In the genomic region with DNA sequence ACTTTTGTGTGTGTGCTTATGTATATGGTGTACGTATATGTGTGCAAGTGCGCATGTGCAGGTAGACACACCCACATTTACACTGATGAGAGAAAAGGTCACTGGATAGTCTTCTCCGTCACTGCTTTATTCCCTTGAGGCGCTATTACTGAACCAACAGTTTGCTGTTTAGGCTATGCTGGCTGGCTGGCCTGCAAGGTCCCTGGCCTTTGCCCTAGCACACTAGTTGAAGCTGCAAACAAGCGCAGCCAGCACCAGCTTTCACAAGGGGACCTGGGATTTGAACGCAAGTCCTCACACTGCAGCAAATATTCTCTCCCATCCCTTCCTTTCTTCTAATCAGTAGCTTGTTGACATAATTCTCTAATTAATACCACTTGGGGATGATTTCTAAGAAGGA, we compare ENCODE assay signal across 31 mouse cellular contexts. TPM values are rescaled to one million over a fixed set of nuclear protein-coding genes. Genes with fewer than 3 reads are reported as not detected.
DNase-seq lines count a peak whose midpoint lies in the region; ATAC-seq and TF ChIP-seq lines count a peak whose summit lies in the region.
"Had no signal": no experiment of that assay in that cellular context is flagged by ENCODE, and none has a peak within 500 bp of the region (broad histone marks: within the 10 kb centered on the region; RNA-seq: fewer than 3 reads in every experiment).

No protein-coding gene starts in this region.

- no peak overlapping the region for H3K9ac ChIP-seq in liver, postnatal 0 days (replicated peaks)
- H3K9ac ChIP-seq: heart, embryonic 15.5 days; hindbrain, embryonic 14.5 days; limb, embryonic 15.5 days; lung, embryonic 15.5 days; midbrain, embryonic 15.5 days; neural tube, embryonic 13.5 days had no signal

- peak; percentile 13 for DNase-seq in embryo, embryonic 10 days (ENCODE audit: low spot score)
- no peak for DNase-seq in embryo, embryonic 10.5 days (ENCODE audit: low spot score)
- peak; percentile 37 to 54 for DNase-seq in kidney, postnatal 36 days
- no peak for DNase-seq in kidney, adult 11 months
- DNase-seq in embryonic facial prominence, embryonic 10.5 days (ENCODE audit: low spot score), result peak; percentile 10
- DNase-seq in liver, postnatal 0 days, result peak; percentile 34
- no peak for DNase-seq in limb, embryonic 10.5 days (ENCODE audit: low spot score)
- DNase-seq in lung, postnatal 25 days (ENCODE audit: low spot score), result no peak
- DNase-seq: cerebellum, adult 18-20 months; cerebellum, postnatal 14 days; embryo, embryonic 11 days; gastrocnemius, adult 2 months; heart, postnatal 4 days; kidney, postnatal 14 days; retina, postnatal 1 day; thymus, postnatal 25 days had no signal

- TF ChIP-seq CTCF in liver, postnatal 0 days (IDR thresholded peaks at IDR 0.05; ENCODE audit: low read depth), result no peak

- H3K36me3 ChIP-seq in embryonic facial prominence, embryonic 10.5 days (replicated peaks), result peaks cover 66% of the 10 kb centered on the region
- peaks cover 4% of the 10 kb centered on the region; the same call in 1 of the 2 replicates for H3K36me3 ChIP-seq in liver, postnatal 0 days (replicated peaks; ENCODE audit: insufficient read depth, low read length)
- H3K36me3 ChIP-seq in limb, embryonic 10.5 days, result peaks cover 64% of the 10 kb centered on the region

- TF ChIP-seq EP300 in liver, postnatal 0 days (IDR thresholded peaks at IDR 0.05; ENCODE audit: low read depth), result no peak

- H3K4me2 ChIP-seq in liver, postnatal 0 days (ENCODE audit: low read depth, low read length), result no peak overlapping the region
- H3K4me2 ChIP-seq: heart, embryonic 15.5 days; hindbrain, embryonic 14.5 days; limb, embryonic 15.5 days; lung, embryonic 15.5 days; midbrain, embryonic 15.5 days; neural tube, embryonic 13.5 days had no signal

- peak; percentile 89 for ATAC-seq in liver, postnatal 0 days
- ATAC-seq: forebrain, embryonic 14.5 days; inflammation-experienced regulatory T-cells, adult 6 months; midbrain, embryonic 15.5 days; Patski had no signal

- H3K9me3 ChIP-seq in embryonic facial prominence, embryonic 10.5 days, result no peaks in the 10 kb centered on the region
- no peaks in the 10 kb centered on the region for H3K9me3 ChIP-seq in liver, postnatal 0 days (ENCODE audit: low read length)
- no peaks in the 10 kb centered on the region for H3K9me3 ChIP-seq in limb, embryonic 10.5 days (replicated peaks)
- H3K9me3 ChIP-seq: G1E; heart, embryonic 15.5 days; limb, embryonic 15.5 days; lung, embryonic 15.5 days; midbrain, embryonic 15.5 days; neural tube, embryonic 13.5 days had no signal

- H3K4me1 ChIP-seq in embryonic facial prominence, embryonic 10.5 days, result peaks cover 12% of the 10 kb centered on the region
- H3K4me1 ChIP-seq in liver, postnatal 0 days (ENCODE audit: insufficient read depth), result peaks cover 20% of the 10 kb centered on the region
- peaks cover 11% of the 10 kb centered on the region for H3K4me1 ChIP-seq in limb, embryonic 10.5 days
- H3K4me1 ChIP-seq: limb, embryonic 15.5 days; neural tube, embryonic 13.5 days had no signal

- no peak overlapping the region for H3K27ac ChIP-seq in embryonic facial prominence, embryonic 10.5 days (replicated peaks)
- peak overlapping the region; percentile 64; the same call in 1 of the 2 replicates for H3K27ac ChIP-seq in liver, postnatal 0 days (ENCODE audit: low read depth)
- H3K27ac ChIP-seq in limb, embryonic 10.5 days, result no peak overlapping the region
- H3K27ac ChIP-seq: gastrocnemius, adult 2 months; heart, embryonic 15.5 days; hindbrain, embryonic 14.5 days; left cerebral cortex, adult 2 months; limb, embryonic 15.5 days; lung, embryonic 15.5 days; macrophage; midbrain, embryonic 15.5 days; neural tube, embryonic 13.5 days had no signal

- WGBS in embryonic facial prominence, embryonic 10.5 days, result 75% methylated on average over 6 of the region's 6 CpGs
- WGBS in liver, postnatal 0 days (ENCODE audit: insufficient replicate concordance), result 74% methylated on average over 6 of the region's 6 CpGs
- WGBS in limb, embryonic 10.5 days, result 92% methylated on average over 6 of the region's 6 CpGs

- no peak overlapping the region for H3K4me3 ChIP-seq in embryonic facial prominence, embryonic 10.5 days
- H3K4me3 ChIP-seq in liver, postnatal 0 days (ENCODE audit: low read depth, low read length), result no peak overlapping the region
- H3K4me3 ChIP-seq in limb, embryonic 10.5 days, result no peak overlapping the region
- H3K4me3 ChIP-seq: gastrocnemius, adult 2 months; heart, embryonic 15.5 days; left cerebral cortex, adult 2 months; limb, embryonic 15.5 days; lung, embryonic 15.5 days; midbrain, embryonic 15.5 days; myocyte; neural tube, embryonic 13.5 days had no signal

- H3K27me3 ChIP-seq in embryonic facial prominence, embryonic 10.5 days (replicated peaks; ENCODE audit: low read depth, poor library complexity, severe bottlenecking), result no peaks in the 10 kb centered on the region
- no peaks in the 10 kb centered on the region for H3K27me3 ChIP-seq in liver, postnatal 0 days (ENCODE audit: insufficient read depth, low read length)
- H3K27me3 ChIP-seq in limb, embryonic 10.5 days (ENCODE audit: low read depth, poor library complexity, severe bottlenecking), result no peaks in the 10 kb centered on the region
- H3K27me3 ChIP-seq: heart, embryonic 15.5 days; limb, embryonic 15.5 days; lung, embryonic 15.5 days; midbrain, embryonic 15.5 days; neural tube, embryonic 13.5 days; Patski had no signal

RNA-seq across cellular contexts. Expression of gene Gtf2e1, which starts 9.4 kb away (rescaled TPM):
- 44.9 and 49.6 TPM in 2 replicates for polyA plus RNA-seq in embryonic facial prominence, embryonic 10.5 days (2016; fragmentation: Nextera tagmentation; extraction: Ambion mirVana)
- polyA plus RNA-seq in liver, postnatal 0 days (2015; fragmentation: Nextera tagmentation; extraction: Ambion mirVana), result 5.8 and 5.9 TPM in 2 replicates
- 45.0 and 48.1 TPM in 2 replicates for polyA plus RNA-seq in limb, embryonic 10.5 days (2016; fragmentation: Nextera tagmentation; extraction: Ambion mirVana)

RNA-seq across cellular contexts. Expression of gene Rabl3, which starts 9.5 kb away (rescaled TPM):
- polyA plus RNA-seq in embryonic facial prominence, embryonic 10.5 days (2016; fragmentation: Nextera tagmentation; extraction: Ambion mirVana), result 34.5 and 36.2 TPM in 2 replicates
- polyA plus RNA-seq in liver, postnatal 0 days (2015; fragmentation: Nextera tagmentation; extraction: Ambion mirVana), result 14.2 and 14.9 TPM in 2 replicates
- 38.9 and 39.4 TPM in 2 replicates for polyA plus RNA-seq in limb, embryonic 10.5 days (2016; fragmentation: Nextera tagmentation; extraction: Ambion mirVana)

RNA-seq across cellular contexts. Expression of gene Hgd, which starts 49.8 kb away (rescaled TPM):
- polyA plus RNA-seq in embryonic facial prominence, embryonic 10.5 days (2016; fragmentation: Nextera tagmentation; extraction: Ambion mirVana), result 0.09 and 0.16 TPM in 2 replicates
- polyA plus RNA-seq in liver, postnatal 0 days (2015; fragmentation: Nextera tagmentation; extraction: Ambion mirVana), result 131 and 153 TPM in 2 replicates
- 0.25 and 0.28 TPM in 2 replicates for polyA plus RNA-seq in limb, embryonic 10.5 days (2016; fragmentation: Nextera tagmentation; extraction: Ambion mirVana)
- polyA plus RNA-seq: embryonic facial prominence, embryonic 14.5 days; forebrain, embryonic 14.5 days; G1E; inflammation-experienced regulatory T-cells, adult 6 months; macrophage; stomach, embryonic 14.5 days had no signal

Comparison
In these comparisons a context has a peak if more than half of its experiments do, and no peak if none do; other contexts are left out.
1. DNase-seq: peak in embryo, embryonic 10 days (single experiment), kidney, postnatal 36 days (2 of 2), embryonic facial prominence, embryonic 10.5 days (single experiment) and liver, postnatal 0 days (single experiment); none in embryo, embryonic 10.5 days (single experiment), kidney, adult 11 months (single experiment), limb, embryonic 10.5 days (single experiment) and lung, postnatal 25 days (single experiment).
2. RNA of gene Hgd, which starts 49.8 kb away (polyA plus RNA-seq): 131 to 153 TPM in liver, postnatal 0 days; 0.25 to 0.28 TPM in limb, embryonic 10.5 days and 0.09 to 0.16 TPM in embryonic facial prominence, embryonic 10.5 days; every median in the first group is over 100 times any median in the second.